Mouse (Mus musculus): ENCODE measurements around the gene Sdad1. TPM values are rescaled to one million over a fixed set of nuclear protein-coding genes. Genes with fewer than 3 reads are reported as not detected.

The Sdad1 gene
- total RNA-seq, 2 experiments from 2014 or later: 21.9 to 22.8 TPM

GRCm38 (mm10) chr5:92313776-92314175, 3.5 kb upstream of the Sdad1 start:
- no peak for DNase-seq (ENCODE audit: low spot score in 2 of 2)

GRCm38 (mm10) chr5:92312046-92312715, 1.9 kb upstream of the Sdad1 start:
- DNase-seq (ENCODE audit: low spot score in 2 of 2): peak; percentile 84 to 92

- no peak for DNase-seq (ENCODE audit: low spot score in 2 of 2)
These were observed 6.0 kb downstream of the Sdad1 start for GRCm38 (mm10) chr5:92304291-92304690.

GRCm38 (mm10) chr5:92302149-92302840, 8.0 kb downstream of the Sdad1 start:
- no peak for DNase-seq (ENCODE audit: low spot score in 2 of 2)

GRCm38 (mm10) chr5:92294525-92294924, 15.8 kb downstream of the Sdad1 start:
- no peak for DNase-seq (ENCODE audit: low spot score in 2 of 2)

- DNase-seq (ENCODE audit: low spot score in 2 of 2): no peak
These were observed 18.4 kb downstream of the Sdad1 start for GRCm38 (mm10) chr5:92291652-92292414.

GRCm38 (mm10) chr5:92287840-92288239, 22.4 kb downstream of the Sdad1 start:
- no peak for DNase-seq (ENCODE audit: low spot score in 2 of 2)

GRCm38 (mm10) chr5:92283107-92283506, 27.2 kb downstream of the Sdad1 start:
- DNase-seq (ENCODE audit: low spot score in 2 of 2): no peak

- peak in 1 of 2 experiments; percentile 19 for DNase-seq (ENCODE audit: low spot score in 2 of 2)
These were observed 27.7 kb downstream of the Sdad1 start for GRCm38 (mm10) chr5:92282571-92282970.

GRCm38 (mm10) chr5:92278942-92279537, 31.2 kb downstream of the Sdad1 start:
- no peak for DNase-seq (ENCODE audit: low spot score in 2 of 2)

GRCm38 (mm10) chr5:92277437-92278394, 32.6 kb downstream of the Sdad1 start, which contains the start of gene Naaa:
Naaa (minus strand) TSS chr5:92278170.
- DNase-seq (ENCODE audit: low spot score in 2 of 2): peak; percentile 76 to 77

- no peak for DNase-seq (ENCODE audit: low spot score in 2 of 2)
These were observed 39.8 kb downstream of the Sdad1 start for GRCm38 (mm10) chr5:92270496-92270895.

GRCm38 (mm10) chr5:92263761-92264359, 46.4 kb downstream of the Sdad1 start:
- DNase-seq (ENCODE audit: low spot score in 2 of 2): peak; percentile 73 to 89

- DNase-seq (ENCODE audit: low spot score in 2 of 2): no peak
These were observed 47.6 kb downstream of the Sdad1 start for GRCm38 (mm10) chr5:92262646-92263045.

- no peak for DNase-seq (ENCODE audit: low spot score in 2 of 2)
These were observed 54.1 kb downstream of the Sdad1 start, which contains the start of gene Ppef2 for GRCm38 (mm10) chr5:92256218-92256617. Ppef2 (minus strand) TSS chr5:92256278.

- no peak for DNase-seq (ENCODE audit: low spot score in 2 of 2)
These were observed 55.8 kb downstream of the Sdad1 start for GRCm38 (mm10) chr5:92254476-92254875.

GRCm38 (mm10) chr5:92252797-92253343, 57.4 kb downstream of the Sdad1 start:
- DNase-seq (ENCODE audit: low spot score in 2 of 2): peak in 1 of 2 experiments; percentile 22

GRCm38 (mm10) chr5:92252031-92252430, 58.2 kb downstream of the Sdad1 start:
- no peak for DNase-seq (ENCODE audit: low spot score in 2 of 2)

GRCm38 (mm10) chr5:92248614-92249013, 61.7 kb downstream of the Sdad1 start:
- no peak for DNase-seq (ENCODE audit: low spot score in 2 of 2)
